Mouse (Mus musculus) 3134 (cell line): ENCODE measurements around the gene F12.
A peak's percentile ranks its signal among the peaks of the same experiment; 100 is the strongest.

Source experiments
- DNase-seq: peaks from one replicate; pipeline ENCODE4 v3.0.0-alpha.2; 2011; ENCODE audit warnings: low spot score; ENCODE audit not compliant: insufficient read length; ENCODE audit errors: extremely low read depth

F12 gene

GRCm38 (mm10) chr13:55374206-55374924 lies 52.2 kb downstream of the F12 start:
- DNase-seq = no peak

GRCm38 (mm10) chr13:55371740-55372139 lies 54.9 kb downstream of the F12 start:
- DNase-seq = no peak

DNA sequence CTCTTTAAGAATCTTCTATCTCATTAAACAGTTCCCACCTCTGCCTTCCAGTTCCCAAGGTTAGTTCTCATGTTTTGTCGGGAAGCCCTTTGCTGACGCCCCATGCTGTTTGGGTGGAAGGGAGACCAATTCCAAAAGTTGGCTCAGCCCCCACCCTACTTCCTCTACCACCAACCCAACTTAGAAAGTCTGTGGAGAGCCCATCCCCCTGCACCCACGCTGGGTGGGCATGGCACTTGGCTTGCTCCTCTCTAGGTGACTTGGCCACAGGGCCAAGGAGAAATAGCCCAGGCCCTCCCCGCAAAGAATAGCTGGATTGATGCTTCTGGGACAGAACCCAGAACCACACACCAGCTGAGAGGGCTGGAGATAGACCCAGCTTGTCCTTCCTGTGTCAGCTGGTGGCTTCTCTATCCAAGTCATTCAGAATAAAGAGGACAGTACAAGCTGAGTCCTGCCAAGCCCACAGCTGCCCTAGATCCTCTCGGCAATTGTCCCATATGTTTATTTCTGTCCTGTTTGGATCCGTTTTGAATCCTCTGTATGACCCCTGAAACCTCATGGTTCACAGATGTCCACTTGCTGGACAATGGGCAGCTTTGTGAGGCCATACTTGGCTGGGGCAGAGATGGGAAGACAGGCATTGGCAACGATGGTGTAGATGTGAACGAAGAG lies 55.4 kb downstream of the F12 start:
- no peak for DNase-seq

- DNase-seq = no peak
Measured at GRCm38 (mm10) chr13:55370234-55370633, 56.4 kb downstream of the F12 start.

DNA sequence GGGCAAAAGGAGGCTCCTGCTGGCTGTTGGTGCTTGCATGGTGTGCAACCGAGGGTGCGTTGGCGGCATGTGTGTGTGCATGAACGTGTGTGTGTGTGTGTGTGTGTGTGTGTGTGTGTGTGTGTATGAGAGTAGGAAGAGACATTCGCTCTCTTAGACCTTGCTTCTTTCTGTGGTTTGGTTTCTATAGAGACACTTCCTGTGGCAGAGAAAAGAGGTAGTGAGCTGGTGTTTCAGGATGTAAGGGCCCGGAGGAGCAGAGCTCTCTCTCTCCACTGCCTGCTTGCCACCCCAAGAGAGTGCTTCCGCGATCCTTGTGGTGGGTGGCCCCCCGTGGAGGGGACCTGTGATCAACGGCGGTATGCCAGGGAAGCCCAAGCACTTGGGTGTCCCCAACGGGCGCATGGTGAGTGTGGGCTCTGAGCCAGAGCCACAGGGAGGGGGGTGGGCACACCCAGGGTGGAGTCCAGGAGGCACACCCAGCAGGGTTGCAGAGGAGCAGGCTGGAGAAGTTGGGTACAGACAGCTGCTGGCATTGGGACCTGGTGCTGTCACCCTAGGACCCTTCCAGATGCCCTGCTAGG lies 57.0 kb downstream of the F12 start, which contains the start of gene Rgs14:
TSS of gene Rgs14 (plus strand) at position 202 of the 584 bp plus-strand sequence.
- DNase-seq = peak; percentile 56

GRCm38 (mm10) chr13:55368401-55368800 lies 58.2 kb downstream of the F12 start:
- no peak for DNase-seq
